Mouse (Mus musculus) layer of hippocampus, adult 11-12 months (tissue): Measurements from ENCODE around the gene Trip13.

Experiments
- DNase-seq: peaks from one replicate; pipeline ENCODE4 v3.0.0; 2022; ENCODE audit warnings: low spot score

The Trip13 gene

GRCm38 (mm10) chr13:73937321-73938176 lies at the start of gene Trip13, which contains the start of gene Brd9:
Gene Trip13 (minus strand): TSS chr13:73937784.
Gene Brd9 (plus strand): TSS chr13:73937811.
- DNase-seq: peak; percentile 87

- DNase-seq: no peak
Measured at GRCm38 (mm10) chr13:73976935-73977334, 39.4 kb upstream of the Trip13 start.

GRCm38 (mm10) chr13:73974523-73974922 lies 36.9 kb upstream of the Trip13 start:
- DNase-seq: no peak

GRCm38 (mm10) chr13:73970545-73971448 lies 33.2 kb upstream of the Trip13 start:
- peak; percentile 66 for DNase-seq

GRCm38 (mm10) chr13:73963551-73963950 lies 26.0 kb upstream of the Trip13 start, which contains the start of gene Zdhhc11:
Gene Zdhhc11 (plus strand): TSS chr13:73963851.
- no peak for DNase-seq

GRCm38 (mm10) chr13:73961177-73961576 lies 23.6 kb upstream of the Trip13 start:
- no peak for DNase-seq

- DNase-seq: peak; percentile 33
Measured at GRCm38 (mm10) chr13:73960117-73960652, 22.6 kb upstream of the Trip13 start.

GRCm38 (mm10) chr13:73955531-73955930 lies 17.9 kb upstream of the Trip13 start:
- no peak for DNase-seq

GRCm38 (mm10) chr13:73954666-73955065 lies 17.1 kb upstream of the Trip13 start:
- no peak for DNase-seq

GRCm38 (mm10) chr13:73953551-73954130 lies 16.1 kb upstream of the Trip13 start:
- DNase-seq: no peak

- no peak for DNase-seq
Measured at GRCm38 (mm10) chr13:73944606-73945005, 7.0 kb upstream of the Trip13 start.

- no peak for DNase-seq
Measured at GRCm38 (mm10) chr13:73939101-73939500, 1.5 kb upstream of the Trip13 start.

- no peak for DNase-seq
Measured at GRCm38 (mm10) chr13:73938177-73938560, 585 bp upstream of the Trip13 start.

GRCm38 (mm10) chr13:73936938-73937320 lies 655 bp downstream of the Trip13 start:
- DNase-seq: no peak

- DNase-seq: no peak
Measured at GRCm38 (mm10) chr13:73932201-73932600, 5.4 kb downstream of the Trip13 start.

- DNase-seq: no peak
Measured at GRCm38 (mm10) chr13:73913066-73913465, 24.5 kb downstream of the Trip13 start.

GRCm38 (mm10) chr13:73907683-73908412 lies 29.7 kb downstream of the Trip13 start:
- DNase-seq: peak; percentile 55

GRCm38 (mm10) chr13:73907136-73907535 lies 30.4 kb downstream of the Trip13 start:
- DNase-seq: no peak

GRCm38 (mm10) chr13:73897561-73897960 lies 40.0 kb downstream of the Trip13 start:
- no peak for DNase-seq

- DNase-seq: no peak
Measured at GRCm38 (mm10) chr13:73892493-73893178, 44.9 kb downstream of the Trip13 start.

- DNase-seq: no peak
Measured at GRCm38 (mm10) chr13:73887415-73887874, 50.1 kb downstream of the Trip13 start.
